Mouse (Mus musculus): ENCODE results near the gene Ephb6. TPM values are rescaled to one million over a fixed set of nuclear protein-coding genes. Genes with fewer than 3 reads are reported as not detected.
A peak's percentile ranks its signal among the peaks of the same experiment; 100 is the strongest.

The Ephb6 gene
- polyA plus RNA-seq, 1 experiment from 2014 or later: 12.9 TPM

DNA sequence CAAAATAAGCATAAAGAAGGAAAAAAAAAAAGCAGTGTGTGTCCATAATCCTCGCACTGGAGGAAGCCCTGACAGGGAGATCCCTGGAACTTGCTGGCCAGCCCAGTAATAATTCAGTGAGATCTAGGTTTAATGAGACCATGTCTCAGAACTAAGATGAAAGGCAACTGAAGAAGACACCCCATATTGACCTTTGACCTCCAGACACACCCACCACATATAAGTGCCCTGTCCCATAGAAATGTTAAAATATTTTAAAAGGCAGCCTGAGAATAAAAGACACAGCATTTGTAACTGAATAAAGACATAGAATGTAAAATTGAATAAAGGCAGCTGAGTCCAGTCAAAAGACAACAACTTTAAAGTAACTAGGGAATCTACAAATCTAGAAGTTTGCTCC, 40.0 kb upstream of the Ephb6 start:
- ATAC-seq (ENCODE audit: insufficient read depth): no peak
- DNase-seq: no peak
- Histone ChIP-seq H3K9ac (no peak overlapping the region), H3K4me3 (ENCODE audit: low read depth, low read length) (no peak overlapping the region), H3K36me3 (ENCODE audit: insufficient read depth) (no peaks in the 10 kb centered on the region), H3K9me3 (ENCODE audit: low read depth, low read length) (no peaks in the 10 kb centered on the region), H3K27me3 (ENCODE audit: insufficient read depth, low read length) (no peaks in the 10 kb centered on the region), H3K4me2 (no peak overlapping the region), H3K27ac (ENCODE audit: low read depth) (no peak overlapping the region), H3K4me1 (ENCODE audit: insufficient read depth) (no peaks in the 10 kb centered on the region)
- TF ChIP-seq CTCF (IDR thresholded peaks at IDR 0.05; ENCODE audit: low read depth): no peak
- 85% methylated on average over 1 of the region's 1 CpGs for WGBS

DNA sequence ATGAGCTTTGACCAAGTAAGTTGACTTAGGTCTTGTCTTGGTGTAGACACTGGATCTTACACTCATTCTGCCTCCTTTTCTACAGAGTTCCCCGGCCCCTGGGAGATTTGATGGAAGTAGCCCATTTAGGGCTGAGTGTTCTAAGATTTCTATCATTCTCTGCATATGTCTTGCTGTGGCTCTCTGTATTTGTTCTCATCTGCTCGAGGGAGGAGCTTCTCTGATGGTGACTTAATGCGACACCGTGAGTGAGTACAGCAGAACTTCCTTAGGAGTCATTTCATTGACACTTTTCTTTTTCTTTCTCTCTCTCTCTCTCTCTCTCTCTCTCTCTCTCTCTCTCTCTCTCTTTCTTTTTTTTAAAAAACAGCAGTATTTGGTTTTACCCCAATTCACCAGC, 38.3 kb upstream of the Ephb6 start:
- H3K9me3 ChIP-seq (ENCODE audit: low read depth, low read length): no peaks in the 10 kb centered on the region
- H3K4me1 ChIP-seq (ENCODE audit: insufficient read depth): no peaks in the 10 kb centered on the region
- H3K4me3 ChIP-seq (ENCODE audit: low read depth, low read length): no peak overlapping the region
- ATAC-seq (ENCODE audit: insufficient read depth) (no peak), DNase-seq (no peak)
- no peaks in the 10 kb centered on the region for H3K36me3 ChIP-seq (ENCODE audit: insufficient read depth)
- H3K27ac ChIP-seq (ENCODE audit: low read depth): no peak overlapping the region
- TF ChIP-seq CTCF (IDR thresholded peaks at IDR 0.05; ENCODE audit: low read depth): no peak
- no peak overlapping the region for H3K9ac ChIP-seq
- no peak overlapping the region for H3K4me2 ChIP-seq
- no peaks in the 10 kb centered on the region for H3K27me3 ChIP-seq (ENCODE audit: insufficient read depth, low read length)
- WGBS: 84% methylated on average over 4 of the region's 4 CpGs

DNA sequence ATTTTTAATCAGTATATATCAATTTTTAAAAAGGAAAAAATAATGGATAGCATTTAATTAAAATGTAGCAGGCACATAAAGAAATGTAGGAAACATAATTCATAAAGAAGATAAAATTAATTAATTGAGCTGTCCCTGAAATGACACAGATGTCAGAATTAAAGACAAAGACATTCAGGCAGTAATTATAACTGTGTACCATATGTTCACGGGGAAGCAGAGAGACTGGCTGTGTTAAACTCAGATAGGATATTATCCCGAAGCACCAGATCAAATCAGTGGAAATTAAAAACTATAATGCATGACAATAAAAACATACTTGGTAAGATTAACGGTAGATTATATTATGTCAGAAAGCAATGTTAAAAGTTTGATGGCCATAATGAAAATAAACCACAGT, 36.2 kb upstream of the Ephb6 start:
- no peak for ATAC-seq (ENCODE audit: insufficient read depth)
- no peaks in the 10 kb centered on the region for H3K4me1 ChIP-seq (ENCODE audit: insufficient read depth)
- H3K4me2 ChIP-seq: no peak overlapping the region
- H3K27me3 ChIP-seq (ENCODE audit: insufficient read depth, low read length): no peaks in the 10 kb centered on the region
- H3K27ac ChIP-seq (ENCODE audit: low read depth): no peak overlapping the region
- H3K9me3 ChIP-seq (ENCODE audit: low read depth, low read length): no peaks in the 10 kb centered on the region
- no peak for DNase-seq
- H3K9ac ChIP-seq: no peak overlapping the region
- TF ChIP-seq CTCF (IDR thresholded peaks at IDR 0.05; ENCODE audit: low read depth): no peak
- no peaks in the 10 kb centered on the region for H3K36me3 ChIP-seq (ENCODE audit: insufficient read depth)
- no peak overlapping the region for H3K4me3 ChIP-seq (ENCODE audit: low read depth, low read length)
- 73% methylated on average over 3 of the region's 3 CpGs for WGBS

DNA sequence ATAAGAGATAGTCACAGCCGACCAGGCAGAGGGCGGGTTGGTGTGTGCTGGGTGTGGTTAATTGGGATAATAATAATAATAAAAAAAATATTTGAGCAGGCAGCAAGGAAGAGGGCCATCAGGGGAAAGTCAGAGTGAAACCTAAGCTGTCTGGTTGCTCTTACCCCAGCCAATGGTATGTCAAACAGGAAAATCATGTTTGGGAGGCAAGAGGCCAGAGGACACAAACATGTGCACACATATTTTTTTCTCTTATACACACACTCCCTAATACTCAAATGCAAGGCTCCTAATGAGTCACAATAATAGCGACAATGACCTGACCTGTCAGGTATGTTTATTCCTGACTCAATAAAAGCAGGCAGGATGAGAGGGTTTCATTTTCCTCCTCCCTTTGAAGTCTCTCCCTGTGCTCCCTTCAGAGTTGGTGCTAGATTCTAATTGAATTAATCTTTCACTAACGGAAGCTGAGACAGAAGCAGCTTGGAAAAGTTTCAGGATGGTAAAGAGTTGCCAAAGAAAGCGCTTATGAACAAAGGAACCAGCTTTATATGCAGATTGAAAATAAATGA, 28.7 kb upstream of the Ephb6 start:
- H3K9ac ChIP-seq: no peak overlapping the region
- no peak overlapping the region for H3K27ac ChIP-seq (ENCODE audit: low read depth)
- H3K4me3 ChIP-seq (ENCODE audit: low read depth, low read length): no peak overlapping the region
- TF ChIP-seq CTCF (IDR thresholded peaks at IDR 0.05; ENCODE audit: low read depth): no peak
- H3K4me1 ChIP-seq (ENCODE audit: insufficient read depth): no peaks in the 10 kb centered on the region
- H3K9me3 ChIP-seq (ENCODE audit: low read depth, low read length): no peaks in the 10 kb centered on the region
- ATAC-seq (ENCODE audit: insufficient read depth) (peak; percentile 63), DNase-seq (peak; percentile 14)
- WGBS: 36% methylated on average over 5 of the region's 5 CpGs
- H3K27me3 ChIP-seq (ENCODE audit: insufficient read depth, low read length): no peaks in the 10 kb centered on the region
- H3K36me3 ChIP-seq (ENCODE audit: insufficient read depth): no peaks in the 10 kb centered on the region
- no peak overlapping the region for H3K4me2 ChIP-seq

DNA sequence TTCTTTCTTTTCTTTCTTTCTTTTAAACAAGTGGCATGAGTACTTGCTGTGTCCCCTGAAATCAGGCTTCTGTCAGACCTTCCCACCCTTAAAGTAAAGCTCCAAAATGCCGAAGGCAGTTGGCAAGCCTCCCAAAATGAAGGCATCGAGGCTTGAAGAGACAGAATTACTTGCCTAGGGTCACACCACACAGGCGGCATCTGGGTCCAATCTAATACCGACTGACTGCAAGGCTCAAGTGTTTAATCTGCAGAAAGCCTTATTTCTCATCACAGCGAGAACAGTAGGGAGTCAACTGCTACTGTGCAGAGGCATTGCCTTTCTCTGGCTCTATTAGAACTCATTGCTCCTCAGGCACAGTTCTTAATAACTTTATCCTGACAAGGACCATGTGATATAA, 28.0 kb upstream of the Ephb6 start:
- ATAC-seq (ENCODE audit: insufficient read depth) (no peak), DNase-seq (no peak)
- Histone ChIP-seq H3K4me3 (ENCODE audit: low read depth, low read length) (no peak overlapping the region), H3K27ac (ENCODE audit: low read depth) (no peak overlapping the region), H3K36me3 (ENCODE audit: insufficient read depth) (no peaks in the 10 kb centered on the region), H3K9me3 (ENCODE audit: low read depth, low read length) (no peaks in the 10 kb centered on the region), H3K27me3 (ENCODE audit: insufficient read depth, low read length) (no peaks in the 10 kb centered on the region), H3K4me2 (no peak overlapping the region), H3K9ac (no peak overlapping the region), H3K4me1 (ENCODE audit: insufficient read depth) (no peaks in the 10 kb centered on the region)
- no peak for TF ChIP-seq CTCF (IDR thresholded peaks at IDR 0.05; ENCODE audit: low read depth)
- WGBS: 46% methylated on average over 5 of the region's 5 CpGs

DNA sequence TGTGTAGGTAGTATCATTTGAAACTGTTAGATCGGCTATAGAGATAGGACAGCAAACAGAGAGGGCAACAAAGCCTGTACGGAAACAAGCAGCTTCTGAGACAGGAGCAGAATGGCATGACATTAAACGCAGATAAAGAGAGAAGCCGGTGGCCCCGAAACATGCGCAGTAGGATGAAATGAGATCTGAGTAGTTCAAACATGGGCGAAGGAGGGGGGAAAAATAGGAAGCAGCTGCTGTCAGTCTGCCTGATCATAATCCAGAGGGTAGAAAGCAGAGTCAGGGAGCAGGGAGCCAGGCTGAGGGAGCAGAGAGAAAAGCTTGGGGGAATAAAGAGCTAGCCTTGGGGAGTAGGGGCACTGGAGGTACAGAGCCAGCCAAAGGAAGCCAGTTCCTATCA, 24.0 kb upstream of the Ephb6 start:
- WGBS: 58% methylated on average over 7 of the region's 7 CpGs
- Histone ChIP-seq H3K27me3 (ENCODE audit: insufficient read depth, low read length) (no peaks in the 10 kb centered on the region), H3K4me3 (ENCODE audit: low read depth, low read length) (no peak overlapping the region), H3K4me2 (no peak overlapping the region), H3K9me3 (ENCODE audit: low read depth, low read length) (no peaks in the 10 kb centered on the region), H3K9ac (no peak overlapping the region), H3K36me3 (ENCODE audit: insufficient read depth) (no peaks in the 10 kb centered on the region), H3K27ac (ENCODE audit: low read depth) (no peak overlapping the region), H3K4me1 (ENCODE audit: insufficient read depth) (no peaks in the 10 kb centered on the region)
- DNase-seq: no peak
- TF ChIP-seq CTCF (IDR thresholded peaks at IDR 0.05; ENCODE audit: low read depth): no peak
- ATAC-seq (ENCODE audit: insufficient read depth): no peak

DNA sequence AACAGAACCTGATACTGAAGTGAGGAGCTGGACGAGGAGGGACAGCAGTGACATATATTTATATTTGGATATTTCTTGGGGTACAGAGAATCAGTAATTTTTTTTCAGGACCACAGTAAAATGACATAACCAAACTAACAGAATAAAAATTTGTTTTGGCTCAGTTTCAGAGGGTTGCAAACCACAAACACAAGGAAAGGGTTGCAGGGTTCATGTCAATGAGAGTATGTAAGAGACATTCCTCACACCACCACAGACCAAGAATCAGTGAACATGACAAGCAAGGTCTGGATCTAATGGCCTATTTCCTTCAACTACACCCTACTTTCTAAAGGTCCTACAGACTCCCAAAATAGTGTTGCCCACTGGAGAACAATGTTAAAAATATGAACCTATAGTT, 23.1 kb upstream of the Ephb6 start:
- Histone ChIP-seq H3K9me3 (ENCODE audit: low read depth, low read length) (no peaks in the 10 kb centered on the region), H3K27ac (ENCODE audit: low read depth) (no peak overlapping the region), H3K9ac (no peak overlapping the region), H3K4me1 (ENCODE audit: insufficient read depth) (no peaks in the 10 kb centered on the region), H3K4me3 (ENCODE audit: low read depth, low read length) (no peak overlapping the region), H3K27me3 (ENCODE audit: insufficient read depth, low read length) (no peaks in the 10 kb centered on the region), H3K4me2 (no peak overlapping the region), H3K36me3 (ENCODE audit: insufficient read depth) (no peaks in the 10 kb centered on the region)
- WGBS: 61% methylated on average over 1 of the region's 1 CpGs
- DNase-seq: no peak
- no peak for ATAC-seq (ENCODE audit: insufficient read depth)
- TF ChIP-seq CTCF (IDR thresholded peaks at IDR 0.05; ENCODE audit: low read depth): no peak
